Mouse (Mus musculus) induced T-regulatory cell, adult 2 months (primary cell): ENCODE measurements around the gene Gnmt.

Experiments used
- DNase-seq: peaks from one replicate; pipeline ENCODE4 v3.0.0-alpha.2; 2012; ENCODE audit warnings: low read depth

Gene Gnmt

GRCm38 (mm10) chr17:46703971-46704886 lies 24.7 kb downstream of the Gnmt start:
- DNase-seq: peak; percentile 63

DNA sequence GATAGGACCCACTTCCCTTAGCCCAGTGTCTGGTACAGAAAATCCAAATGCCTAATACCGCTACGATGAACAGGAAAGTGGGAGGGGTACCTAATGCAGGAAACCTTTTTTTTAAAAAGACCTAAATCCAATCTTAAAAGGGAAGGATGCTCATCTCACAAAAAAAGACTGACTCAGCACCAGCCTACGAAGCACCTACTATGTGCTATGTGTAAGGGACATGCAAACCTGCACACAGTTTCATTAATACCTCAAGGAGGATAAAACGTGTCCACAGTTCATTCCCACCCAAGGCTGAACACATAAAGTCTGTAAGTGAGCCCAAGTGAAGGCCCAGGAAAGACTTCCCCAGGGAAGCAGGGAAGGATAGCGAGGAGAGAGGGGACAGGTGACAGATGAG lies 26.5 kb downstream of the Gnmt start:
- no peak for DNase-seq

GRCm38 (mm10) chr17:46702100-46702499 lies 26.9 kb downstream of the Gnmt start:
- no peak for DNase-seq

DNA sequence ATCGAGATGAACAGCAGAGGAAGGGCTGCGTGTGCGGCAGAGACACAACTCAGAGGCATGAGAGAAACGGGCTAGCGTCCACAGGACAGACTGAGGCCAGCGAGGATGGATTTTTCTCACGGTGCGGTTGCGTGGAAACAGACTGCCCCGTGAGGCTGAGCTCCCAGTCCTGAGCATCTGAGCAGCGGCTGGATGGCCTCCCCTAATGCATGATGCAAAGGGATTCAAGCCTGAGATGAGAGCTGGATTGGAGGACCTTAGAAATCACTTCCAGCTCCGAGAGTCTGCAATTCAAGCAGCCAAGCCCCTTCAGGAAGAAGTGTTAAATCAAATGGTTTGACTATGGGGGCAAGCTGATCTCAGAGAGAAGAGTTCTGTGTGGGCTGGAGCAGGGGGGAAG lies 27.5 kb downstream of the Gnmt start:
- DNase-seq: no peak

GRCm38 (mm10) chr17:46699912-46700311 lies 29.1 kb downstream of the Gnmt start:
- DNase-seq: no peak

DNA sequence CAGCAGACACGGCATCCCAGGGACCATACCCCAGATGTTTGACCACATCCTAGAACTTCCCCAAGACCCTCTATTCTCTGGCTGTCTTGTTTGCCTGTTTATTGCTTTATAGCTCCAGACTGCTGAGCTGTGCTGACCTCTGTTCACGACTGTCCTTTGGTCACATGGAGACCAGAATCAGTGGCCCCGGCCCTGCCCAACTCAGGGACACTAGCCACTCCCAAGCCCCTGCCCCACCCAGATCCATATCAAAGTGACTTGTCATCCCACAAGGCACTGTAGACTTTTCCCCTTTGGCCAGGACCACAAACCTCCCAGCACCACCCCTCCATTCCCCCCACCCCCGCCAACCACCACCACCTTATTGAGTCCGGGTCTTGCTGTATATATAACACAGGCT lies 29.7 kb downstream of the Gnmt start:
- DNase-seq: no peak

GRCm38 (mm10) chr17:46698515-46698914 lies 30.5 kb downstream of the Gnmt start:
- no peak for DNase-seq

DNA sequence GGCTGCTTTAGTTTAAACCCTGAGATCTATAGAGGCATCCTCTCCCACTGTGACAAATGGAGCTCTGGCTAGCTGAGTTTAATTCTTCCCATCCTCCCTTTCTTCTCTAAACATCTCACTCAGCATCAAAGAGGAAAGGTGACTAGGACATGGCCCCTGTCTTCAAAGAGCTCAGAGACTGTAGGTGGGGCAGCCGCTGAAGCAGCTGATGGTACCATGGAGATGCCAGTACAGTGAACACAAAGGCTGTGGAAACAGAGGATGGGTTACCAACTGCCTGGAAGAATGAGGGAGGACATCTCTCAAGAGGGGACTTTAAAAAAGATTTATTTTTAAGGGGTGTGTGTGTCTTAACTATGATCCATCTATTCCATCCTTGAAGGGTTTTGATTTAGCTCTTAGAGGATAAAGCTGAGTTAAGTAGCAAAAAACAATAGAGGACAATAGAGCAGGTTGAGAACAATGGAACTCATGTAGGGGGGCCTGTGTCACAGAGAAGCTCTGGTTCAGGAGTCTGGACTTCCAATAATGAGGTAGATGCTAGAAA lies 34.4 kb downstream of the Gnmt start:
- no peak for DNase-seq

GRCm38 (mm10) chr17:46691390-46691789 lies 37.6 kb downstream of the Gnmt start:
- peak; percentile 48 for DNase-seq

DNA sequence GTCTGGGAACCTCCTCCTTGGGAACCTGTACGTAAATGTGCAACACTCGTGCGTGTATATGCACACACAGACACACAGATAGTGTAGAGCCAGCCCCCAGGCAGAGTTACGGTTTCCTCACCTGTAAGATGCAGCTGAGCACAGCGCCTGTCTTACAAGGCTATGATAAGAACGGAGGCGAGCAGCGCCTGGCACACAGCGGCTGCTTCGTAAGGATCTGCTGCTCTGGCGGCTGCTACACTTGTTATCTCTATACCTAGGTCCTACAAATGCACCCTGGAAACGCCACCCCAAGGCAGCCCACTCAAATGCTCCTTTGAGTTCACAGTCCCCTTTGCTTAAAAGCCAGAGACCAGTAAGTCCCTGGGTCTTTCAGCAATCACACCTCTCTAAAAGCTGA lies 38.3 kb downstream of the Gnmt start:
- no peak for DNase-seq

- peak; percentile 74 for DNase-seq
Observed at GRCm38 (mm10) chr17:46685913-46686312, 43.1 kb downstream of the Gnmt start.

GRCm38 (mm10) chr17:46682654-46683389 lies 46.1 kb downstream of the Gnmt start:
- no peak for DNase-seq

DNA sequence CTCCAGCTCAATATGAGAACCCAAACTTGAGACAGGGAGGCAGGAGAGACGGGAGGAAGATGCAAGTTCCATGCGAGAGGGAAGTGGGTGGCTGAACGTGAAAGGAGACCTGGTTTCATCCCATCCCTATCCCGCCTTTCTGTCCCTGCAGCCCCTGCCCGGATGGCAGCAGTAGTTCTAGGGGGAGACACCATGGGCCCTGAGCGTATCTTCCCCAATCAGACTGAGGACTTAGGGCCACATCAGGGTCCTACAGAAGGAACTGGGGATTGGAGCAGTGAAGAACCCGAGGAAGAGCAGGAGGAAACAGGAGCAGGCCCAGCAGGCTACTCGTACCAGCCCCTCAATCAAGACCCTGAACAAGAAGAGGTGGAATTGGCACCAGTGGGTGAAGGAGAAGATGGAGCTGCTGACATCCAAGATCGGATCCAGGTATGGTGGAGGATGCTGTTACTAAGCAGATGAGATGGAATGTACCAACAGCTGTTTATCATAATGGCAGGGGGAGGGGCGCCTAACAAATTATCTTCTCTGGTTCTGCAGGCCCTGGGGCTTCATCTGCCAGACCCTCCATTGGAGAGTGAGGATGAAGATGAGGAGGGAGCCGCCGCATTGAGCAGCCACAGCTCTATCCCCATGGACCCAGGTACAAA lies 47.4 kb downstream of the Gnmt start:
- DNase-seq: no peak

GRCm38 (mm10) chr17:46680760-46681373 lies 48.1 kb downstream of the Gnmt start, which contains the start of gene Klhdc3:
Gene Klhdc3 (minus strand): TSS chr17:46680914.
- DNase-seq: peak; percentile 99

GRCm38 (mm10) chr17:46679843-46680759 lies 48.9 kb downstream of the Gnmt start:
- DNase-seq: peak; percentile 72

- no peak for DNase-seq
Observed at GRCm38 (mm10) chr17:46678911-46679310, 50.1 kb downstream of the Gnmt start.

DNA sequence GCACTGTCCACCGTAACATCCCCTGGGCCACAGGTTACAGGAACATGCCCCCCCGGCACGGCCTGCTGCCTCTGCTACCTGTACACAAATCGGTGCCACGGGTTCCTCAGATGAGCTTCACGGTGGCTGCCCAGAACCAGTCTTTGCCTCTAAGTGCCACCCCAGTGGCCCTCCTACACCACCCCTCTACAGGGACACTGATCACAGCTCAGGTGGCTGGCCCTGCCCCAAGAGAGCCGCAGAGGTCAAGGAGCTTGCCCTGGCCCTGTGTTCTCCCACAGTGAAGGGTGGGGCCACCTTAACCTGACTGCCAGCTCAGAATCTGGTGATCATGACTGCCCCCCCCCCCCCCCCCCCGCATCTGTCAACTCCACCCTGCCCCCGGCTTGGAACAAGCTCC lies 50.6 kb downstream of the Gnmt start, which contains the start of gene Mea1:
Mea1 (plus strand) TSS at position 378 of the 400 bp plus-strand sequence.
- DNase-seq: no peak
